Mouse (Mus musculus) layer of hippocampus, adult 18-20 months (tissue): ENCODE results near the gene Pik3ap1. TPM values are rescaled to one million over a fixed set of nuclear protein-coding genes. Genes with fewer than 3 reads are reported as not detected.

ENCODE experiments used
- DNase-seq, 2 experiments: peaks; one replicate each; pipeline ENCODE4 v3.0.0; 2022; ENCODE audit warnings: low spot score in 2 of 2
- total RNA-seq, 2 experiments: library from RNA; stranded (reverse); gene quantifications; 2 replicates each; pipeline ENCODE4 v1.2.3; 2021

Gene Pik3ap1
- total RNA-seq, 2 experiments from 2014 or later = 2.2 to 2.3 TPM

- DNase-seq = no peak
Observed at GRCm38 (mm10) chr19:41369557-41370460, 15.1 kb downstream of the Pik3ap1 start.

GRCm38 (mm10) chr19:41366854-41367517 is 17.9 kb downstream of the Pik3ap1 start:
- no peak for DNase-seq

DNA sequence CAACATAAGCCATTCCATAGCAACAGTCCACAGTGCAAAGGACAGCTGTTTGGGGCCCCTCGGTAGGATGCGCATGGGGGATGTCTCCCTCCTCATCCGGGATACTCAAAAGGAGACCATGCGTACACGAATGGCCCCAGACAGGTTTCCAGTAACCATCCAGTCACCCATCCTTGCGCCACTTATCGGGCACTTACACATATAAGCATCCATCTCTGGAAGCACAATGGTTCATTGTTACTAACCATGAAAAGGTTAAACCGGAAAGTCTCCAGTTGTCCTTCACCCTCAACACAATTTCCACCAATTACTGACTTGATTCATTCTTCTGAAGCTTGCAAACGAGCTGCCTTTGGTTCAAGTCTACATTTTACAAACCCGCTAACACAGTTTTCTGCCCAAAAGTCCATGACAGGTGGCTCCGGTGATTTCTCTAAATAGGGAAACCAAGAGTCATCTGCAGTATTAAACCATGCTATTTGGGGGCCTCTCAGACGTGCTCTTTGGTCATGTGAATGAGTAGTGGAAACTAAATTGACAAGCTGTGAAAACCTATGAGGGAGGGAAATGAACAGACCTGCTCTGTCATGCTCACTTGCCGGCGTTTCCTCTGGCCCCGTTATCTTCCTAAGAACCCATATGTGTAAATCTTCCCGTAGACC is 18.6 kb downstream of the Pik3ap1 start:
- no peak for DNase-seq

DNA sequence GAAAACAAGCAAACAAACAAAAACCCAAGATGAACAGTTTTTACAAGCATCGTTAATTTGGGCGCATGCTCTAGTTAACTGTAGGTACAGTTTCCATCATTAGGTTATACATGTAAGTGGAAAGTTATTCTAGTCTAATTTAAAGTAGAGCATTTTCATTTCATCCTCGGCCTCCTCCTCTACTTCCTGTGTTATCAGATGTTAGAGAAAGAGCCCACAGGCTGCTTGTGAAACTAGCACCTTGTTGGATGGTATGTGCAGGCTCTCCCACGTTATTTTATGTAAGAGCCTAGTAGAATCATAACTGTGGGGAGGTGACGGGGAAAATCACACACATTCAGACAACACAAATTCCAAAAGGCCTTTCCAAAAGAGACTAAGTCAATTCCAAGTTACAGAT is 19.3 kb downstream of the Pik3ap1 start:
- no peak for DNase-seq

DNA sequence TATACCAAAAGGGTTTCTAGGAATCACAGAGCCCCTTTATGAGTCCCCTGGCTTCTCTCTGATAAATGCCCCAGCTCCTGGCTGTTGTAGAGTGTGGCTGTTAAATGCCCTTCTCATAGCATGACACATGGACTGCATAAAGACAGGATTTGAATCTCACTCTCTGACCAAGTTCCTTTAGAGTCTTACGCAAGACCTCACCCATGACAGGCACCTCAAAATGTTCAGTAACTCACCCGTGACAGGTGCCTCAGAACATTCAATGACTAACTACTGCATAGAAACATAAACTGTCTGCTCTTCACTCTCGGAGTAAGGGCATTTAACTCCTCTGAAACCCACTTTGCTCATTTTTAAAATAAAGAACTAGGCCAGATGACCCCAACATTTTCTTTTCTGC is 20.4 kb downstream of the Pik3ap1 start:
- DNase-seq = no peak

DNA sequence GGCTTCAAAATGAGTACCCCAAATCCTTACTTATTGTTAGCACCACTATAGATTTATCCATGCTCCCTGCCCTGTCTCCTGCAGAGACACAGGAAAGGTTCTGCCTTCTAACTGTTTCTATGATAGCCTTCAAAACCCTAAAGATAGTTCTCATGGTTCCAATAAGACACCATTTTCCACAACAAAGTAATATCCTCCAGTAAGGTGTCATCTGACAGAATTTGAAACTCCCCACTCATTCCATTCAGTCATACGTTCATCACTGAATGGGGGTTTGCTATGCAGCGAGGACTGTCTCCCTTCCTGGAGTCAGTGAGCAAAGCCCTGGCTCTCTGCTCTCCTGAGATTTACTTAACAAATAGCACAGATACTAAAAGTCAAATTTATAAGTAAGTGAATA is 21.9 kb downstream of the Pik3ap1 start:
- no peak for DNase-seq

- no peak for DNase-seq
Observed at GRCm38 (mm10) chr19:41360459-41360858, 24.4 kb downstream of the Pik3ap1 start.

DNA sequence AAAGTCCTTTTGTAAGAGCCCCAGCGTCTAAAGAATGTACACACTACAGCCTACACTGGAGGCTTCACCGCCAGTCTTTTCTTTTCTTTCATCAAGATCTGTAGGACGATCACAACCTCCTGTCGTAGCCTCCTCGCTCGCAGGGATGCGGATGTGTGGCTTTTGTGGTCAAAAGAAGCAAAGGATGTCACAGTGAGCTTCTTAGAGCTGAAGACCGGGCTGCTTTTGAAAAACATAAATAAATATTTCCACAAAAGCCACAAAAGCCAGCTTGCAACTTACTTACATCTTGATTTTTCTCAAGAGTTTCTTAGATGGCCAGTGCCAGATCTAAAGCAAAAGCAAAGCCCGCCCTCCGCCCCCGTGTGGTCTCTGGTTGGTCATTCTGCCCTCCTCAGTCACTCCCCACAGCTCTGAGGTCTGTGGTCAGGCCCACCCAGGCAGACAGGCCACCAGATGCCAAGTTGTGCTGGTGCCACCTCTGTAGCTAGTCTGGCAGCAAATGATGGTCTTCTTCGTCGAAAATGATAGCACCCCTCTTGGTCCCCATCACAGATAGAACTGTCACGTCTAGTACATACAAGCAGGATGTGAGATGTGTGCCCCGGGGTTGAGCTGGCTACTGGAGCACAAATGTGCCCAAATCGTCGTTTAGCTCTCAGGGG is 30.5 kb downstream of the Pik3ap1 start:
- DNase-seq = no peak

DNA sequence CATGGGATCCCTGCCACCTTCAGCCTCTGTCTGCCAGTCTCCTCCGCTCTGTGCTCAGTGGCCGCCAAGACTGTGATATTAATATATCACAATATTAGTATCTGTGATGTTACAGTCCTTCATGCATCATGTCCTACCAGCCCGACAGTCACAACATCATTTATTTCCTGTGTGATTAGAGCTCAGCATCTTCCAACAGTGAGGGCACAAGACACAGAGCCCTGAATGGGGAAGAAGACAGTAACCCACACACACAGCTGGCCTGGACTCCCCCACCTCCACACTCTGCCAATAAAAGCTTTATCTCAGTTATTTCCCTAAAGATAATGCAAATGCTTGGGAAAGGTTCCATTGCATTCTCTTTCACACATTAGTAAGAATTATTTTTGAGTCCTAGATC is 35.3 kb downstream of the Pik3ap1 start:
- DNase-seq = no peak

DNA sequence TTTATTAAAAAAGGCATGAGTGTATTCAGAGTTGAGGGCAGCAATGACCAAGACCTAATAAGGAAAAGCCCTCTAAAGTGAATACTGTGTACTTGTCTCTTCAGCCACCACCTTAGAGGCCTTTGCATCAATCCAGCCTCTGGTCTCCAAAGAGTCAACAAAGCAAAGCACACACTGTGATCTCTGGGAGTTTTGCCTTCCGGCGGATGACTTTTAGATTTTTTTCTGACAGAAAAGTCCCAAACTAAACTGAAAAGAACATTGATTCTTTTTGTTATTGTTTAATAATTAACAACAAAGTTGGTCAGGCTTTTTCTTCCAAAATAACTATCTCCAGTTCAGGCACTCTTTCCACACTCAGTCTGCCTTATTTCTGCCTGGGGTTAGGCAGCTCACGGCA is 36.7 kb downstream of the Pik3ap1 start:
- no peak for DNase-seq

GRCm38 (mm10) chr19:41347326-41347725 is 37.6 kb downstream of the Pik3ap1 start:
- no peak for DNase-seq

DNA sequence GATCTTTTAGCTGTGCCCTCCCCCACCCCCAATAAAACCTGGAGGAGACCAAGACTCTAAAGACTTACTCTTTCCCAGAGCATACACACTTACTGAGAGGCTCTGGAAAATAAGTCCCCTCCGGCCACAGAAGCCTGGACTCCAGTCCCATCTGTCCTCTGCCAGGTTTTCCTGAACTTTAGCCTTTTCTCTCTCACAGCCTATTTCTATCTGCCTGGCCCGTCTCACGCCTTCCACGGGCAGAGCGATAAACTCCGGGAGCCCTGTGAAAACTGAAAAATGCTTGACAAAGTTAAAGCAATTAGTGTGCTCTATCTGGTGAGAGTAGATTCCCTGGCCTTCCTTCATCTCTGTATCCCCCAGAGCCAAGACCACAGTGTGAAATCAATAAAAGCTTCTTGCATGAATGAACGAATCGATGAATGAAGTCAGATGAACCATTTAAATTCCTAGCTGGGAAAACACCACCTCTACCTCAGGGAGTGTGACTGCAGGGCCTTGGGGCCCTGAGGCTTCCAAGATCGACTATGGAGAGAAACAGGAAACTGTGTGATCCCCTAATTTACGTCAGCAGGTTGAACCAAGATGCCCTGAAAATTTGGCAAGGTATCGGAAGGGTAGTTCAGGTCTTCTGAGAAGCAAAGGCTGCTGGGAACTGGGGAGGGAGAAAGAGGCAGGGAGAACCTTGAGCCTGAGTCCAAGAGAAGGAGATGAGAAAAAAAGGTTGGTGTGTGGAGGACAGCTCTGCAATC is 38.6 kb downstream of the Pik3ap1 start:
- DNase-seq = no peak

DNA sequence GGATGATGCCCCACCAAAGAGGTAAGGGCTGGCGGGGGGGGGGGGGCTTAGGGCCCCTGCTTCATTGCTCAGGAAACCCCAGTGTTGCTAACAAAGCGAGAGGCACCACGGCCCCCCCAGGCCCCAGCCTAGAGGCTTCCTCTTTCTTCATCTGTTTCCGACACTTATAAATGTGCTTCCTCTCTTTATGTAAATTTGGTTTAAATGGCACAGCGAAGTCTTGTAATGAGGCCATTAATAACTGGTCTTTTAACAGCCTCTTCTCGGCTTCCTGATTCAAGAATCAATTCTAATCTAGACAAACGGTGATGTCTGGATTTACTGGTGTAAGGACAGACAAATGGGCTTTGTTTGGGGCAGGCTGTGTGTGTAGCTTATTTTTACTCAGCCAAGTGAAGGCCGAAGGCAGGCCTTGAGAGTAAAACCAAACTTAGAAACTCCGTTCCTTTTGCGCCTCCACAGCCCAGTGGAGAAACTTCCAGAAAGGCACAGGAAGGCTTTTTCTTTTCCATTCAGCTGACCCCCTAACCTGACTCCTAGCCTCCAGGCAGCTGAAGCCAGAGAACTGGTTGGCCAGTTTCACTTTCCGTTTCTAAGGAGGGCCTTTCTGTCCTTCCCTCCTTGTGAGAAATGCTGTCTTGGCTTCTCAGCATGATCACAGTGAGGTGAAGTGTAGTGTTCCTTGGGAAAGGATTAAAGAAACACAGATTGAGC is 39.7 kb downstream of the Pik3ap1 start:
- no peak for DNase-seq

- no peak for DNase-seq
Observed at GRCm38 (mm10) chr19:41344666-41345027, 40.3 kb downstream of the Pik3ap1 start.

DNA sequence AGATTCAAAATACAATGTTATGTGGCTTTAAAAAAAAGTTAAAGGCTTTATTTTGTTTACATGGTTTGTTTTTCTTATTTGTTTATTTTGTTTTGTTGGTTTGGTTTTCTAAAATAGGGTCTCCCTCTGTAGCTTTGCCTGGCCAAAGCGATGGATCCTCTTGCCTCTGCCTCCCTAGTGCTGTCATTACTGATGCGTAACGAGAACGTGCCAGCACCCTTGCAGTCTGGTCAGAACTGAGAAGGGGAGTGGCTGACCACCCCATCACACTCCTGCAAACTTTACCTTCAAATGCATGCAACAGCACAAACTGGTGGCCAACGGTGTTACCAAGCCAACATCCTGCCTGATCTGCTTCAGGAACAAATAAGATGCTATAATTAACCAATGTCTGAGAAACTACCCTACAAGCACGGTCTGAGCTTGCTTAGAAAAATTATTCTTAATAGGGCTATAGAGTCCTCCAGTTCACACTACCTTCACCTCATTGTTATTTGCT is 42.3 kb downstream of the Pik3ap1 start:
- DNase-seq = no peak

GRCm38 (mm10) chr19:41341677-41342076 is 43.2 kb downstream of the Pik3ap1 start:
- DNase-seq = no peak

DNA sequence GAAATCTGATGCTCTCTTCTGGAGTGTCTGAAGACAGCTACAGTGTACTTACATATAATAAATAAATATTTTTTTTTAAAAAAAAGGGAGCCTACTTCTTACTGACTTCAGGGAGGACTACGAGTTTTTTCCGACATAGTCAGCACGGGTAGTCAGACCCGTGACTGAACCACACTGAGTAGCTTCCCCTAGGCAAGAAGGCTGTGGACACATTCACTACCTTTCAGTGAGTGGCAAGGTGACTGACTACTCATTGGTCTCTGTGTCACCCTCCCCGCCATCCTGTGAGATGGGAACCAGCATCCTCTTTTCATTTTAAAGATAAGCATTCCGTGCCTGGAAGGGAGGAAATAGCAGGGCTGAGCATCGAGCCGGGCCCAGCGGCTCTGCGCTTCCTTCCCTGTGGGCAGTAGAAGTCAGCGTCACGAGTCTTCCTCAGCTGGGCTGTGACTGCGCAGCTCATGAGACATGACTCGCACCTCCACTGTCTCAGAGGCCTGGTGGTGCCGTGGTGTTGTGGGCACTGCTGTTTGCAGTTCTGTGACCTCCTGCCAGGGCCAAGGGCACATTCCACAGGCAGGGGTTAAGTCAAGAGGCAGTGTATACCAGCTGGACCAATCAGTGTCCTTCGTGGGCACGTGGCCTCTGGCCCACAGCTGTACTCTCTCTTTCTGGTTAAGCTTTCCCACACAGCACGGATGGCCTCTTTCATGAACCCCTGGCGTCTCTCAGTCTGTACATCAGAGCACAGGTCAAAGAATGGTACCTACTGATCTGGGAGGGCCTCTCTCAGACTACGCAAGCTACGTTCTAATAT is 45.7 kb downstream of the Pik3ap1 start:
- no peak for DNase-seq

DNA sequence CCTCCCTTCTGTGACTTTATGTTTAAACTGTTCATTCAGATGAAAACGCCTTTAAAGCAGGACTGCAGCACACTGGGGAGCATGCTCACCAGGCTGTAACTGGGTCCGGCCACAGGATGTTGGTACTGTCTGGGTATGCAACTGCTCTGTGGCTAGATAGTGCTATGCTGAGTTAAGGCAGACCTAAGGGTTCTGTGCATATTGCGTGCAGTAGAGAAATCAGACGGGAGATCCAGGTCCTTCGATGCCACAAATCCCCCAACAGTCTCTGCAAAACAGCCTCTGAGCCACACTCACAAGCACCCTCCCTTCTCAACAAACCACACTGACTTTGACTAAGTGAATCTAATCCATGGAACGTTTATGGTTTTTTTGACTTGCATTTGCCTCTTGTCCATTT is 46.5 kb downstream of the Pik3ap1 start:
- DNase-seq = no peak

GRCm38 (mm10) chr19:41335721-41336120 is 49.2 kb downstream of the Pik3ap1 start:
- DNase-seq = no peak
